Mouse (Mus musculus) stomach, postnatal 0 days (tissue): ENCODE measurements at regions not wholly inside any gene's neighbourhood (a gene's known extent, or its start where the extent isn't known, plus 50 kb on each side); places are given as distances from the start of the nearest gene placed in this dataset.

Experiments
- ATAC-seq: fragments of 200-750 bp; cut with Nextera tagmentation; 2 replicates; pipeline ENCODE4 v1.8.0; 2017; ENCODE audit not compliant: low FRiP score, low TSS enrichment
- DNase-seq: peaks from one replicate; pipeline ENCODE4 v3.0.0-alpha.2; 2016; ENCODE audit warnings: low spot score
- H3K27ac ChIP-seq: fragments of 300-500 bp; sonication (generic); replicated peaks from 2 replicates; pipeline ENCODE4 v1.5.1; 2014; ENCODE audit warnings: mild to moderate bottlenecking, control low read depth
- H3K27me3 ChIP-seq: fragments of 300-500 bp; sonication (generic); 2 replicates; pipeline ENCODE4 v1.6.1; 2014; ENCODE audit warnings: low read length; ENCODE audit not compliant: control insufficient read depth, insufficient read depth
- H3K36me3 ChIP-seq: fragments of 300-500 bp; sonication (generic); 2 replicates; pipeline ENCODE4 v1.6.1; 2014; ENCODE audit warnings: low read length, mixed read lengths; ENCODE audit not compliant: control insufficient read depth, insufficient read depth
- H3K4me1 ChIP-seq: fragments of 300-500 bp; sonication (generic); replicated peaks from 2 replicates; pipeline ENCODE4 v1.6.1; 2014; ENCODE audit warnings: antibody characterized with exemption; ENCODE audit not compliant: control insufficient read depth, insufficient read depth
- H3K4me2 ChIP-seq: fragments of 300-500 bp; sonication (generic); replicated peaks from 2 replicates; pipeline ENCODE4 v1.6.1; 2014; ENCODE audit warnings: low read depth, mild to moderate bottlenecking, control low read depth, moderate library complexity
- H3K4me3 ChIP-seq: fragments of 300-500 bp; sonication (generic); 2 replicates; pipeline ENCODE4 v1.5.1; 2014; ENCODE audit warnings: low read depth, low read length, control low read depth
- H3K9ac ChIP-seq: fragments of 300-500 bp; sonication (generic); 2 replicates; pipeline ENCODE4 v1.6.1; 2014; ENCODE audit warnings: mild to moderate bottlenecking, low read length, control low read depth, mixed read lengths
- H3K9me3 ChIP-seq: fragments of 300-500 bp; sonication (generic); 2 replicates; pipeline ENCODE4 v1.6.1; 2016; ENCODE audit warnings: low read length; ENCODE audit not compliant: control insufficient read depth
- CTCF ChIP-seq: IDR thresholded peaks from 2 replicates; pipeline ENCODE4 v1.5.1; 2016; ENCODE audit warnings: antibody characterized with exemption, low read depth, mild to moderate bottlenecking, moderate library complexity
- EP300 ChIP-seq: optimal IDR thresholded peaks from 2 replicates; pipeline ENCODE3; 2016; ENCODE audit warnings: antibody characterized with exemption
- WGBS: fragments of 180-500 bp; shearing (Covaris S2); extraction: QIAGEN DNeasy Blood & Tissue Kit; methylation state at CpG from one replicate; pipeline ENCODE4 v1.1.7; 2014; 5-methylcytosine and 5-hydroxymethylcytosine counted together

DNA sequence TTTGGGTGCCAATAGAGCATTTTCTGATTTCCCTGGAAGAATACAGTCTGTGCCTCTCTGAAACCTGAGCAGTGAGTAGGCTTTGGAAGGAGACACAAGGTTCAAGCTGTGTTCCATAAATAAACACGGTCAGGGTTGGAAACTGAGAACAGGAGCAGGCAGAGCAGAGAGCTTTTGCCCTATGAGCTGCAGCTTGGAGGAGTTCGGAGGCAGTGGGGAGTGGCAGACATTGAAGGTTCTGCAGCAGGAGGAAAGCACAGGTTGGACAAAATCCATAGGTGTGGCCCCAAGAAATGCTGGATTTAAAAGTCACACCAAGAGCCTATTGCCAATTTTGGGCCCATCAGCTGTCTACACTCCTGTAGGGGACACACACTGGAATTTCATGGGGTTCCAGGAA lies 59.0 kb upstream of the Cd93 start:
- 56% methylated on average over 2 of the region's 2 CpGs for WGBS

DNA sequence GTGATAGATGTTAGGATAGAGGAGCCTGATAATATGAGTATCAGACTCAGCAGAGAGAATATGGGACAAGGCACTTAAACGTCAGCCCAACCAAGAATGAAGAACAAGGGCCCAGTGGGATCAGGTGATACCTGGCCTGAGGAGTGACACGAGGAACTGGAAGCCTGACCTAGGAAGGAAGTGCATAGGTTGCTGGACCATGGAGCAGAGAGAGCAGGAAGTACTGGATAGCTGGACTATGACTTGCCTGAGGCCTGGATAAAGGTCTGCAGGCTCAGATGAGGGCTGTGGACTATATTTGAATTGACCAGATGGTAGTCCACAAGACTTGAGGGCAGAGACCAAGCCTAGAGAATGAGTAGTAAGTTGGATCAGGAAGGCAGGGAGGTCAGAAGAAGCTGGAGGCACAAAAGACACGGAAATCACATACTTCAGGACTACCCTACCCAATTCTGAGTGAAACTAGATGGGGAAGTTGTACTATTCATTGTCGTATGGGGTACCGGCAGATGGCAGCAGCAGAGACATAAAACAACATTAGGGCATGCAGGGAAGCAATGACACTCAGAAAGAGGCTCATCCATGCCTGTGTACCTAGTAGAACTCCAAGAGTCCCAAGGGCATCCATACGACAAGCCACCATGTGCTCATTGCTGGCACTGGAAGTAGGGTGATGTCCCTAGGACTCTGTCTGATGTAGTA lies 57.0 kb upstream of the Cd93 start:
- DNase-seq (no peak), ATAC-seq (no peak)
- no peak for TF ChIP-seq EP300
- TF ChIP-seq CTCF = no peak
- Histone ChIP-seq H3K27me3 (no peaks in the 10 kb centered on the region), H3K9ac (no peak overlapping the region), H3K4me2 (no peak overlapping the region), H3K27ac (no peak overlapping the region), H3K9me3 (no peaks in the 10 kb centered on the region), H3K4me1 (no peaks in the 10 kb centered on the region; the same call in 1 of the 2 replicates), H3K4me3 (no peak overlapping the region), H3K36me3 (no peaks in the 10 kb centered on the region)
- 81% methylated on average over 6 of the region's 6 CpGs for WGBS

More for the DNA sequence above, 59.0 kb upstream of the Cd93 start:
- H3K27me3 ChIP-seq = no peaks in the 10 kb centered on the region
- no peaks in the 10 kb centered on the region for H3K4me1 ChIP-seq
- H3K9ac ChIP-seq = no peak overlapping the region
- no peaks in the 10 kb centered on the region for H3K36me3 ChIP-seq
- ATAC-seq (no peak), DNase-seq (no peak)
- no peaks in the 10 kb centered on the region for H3K9me3 ChIP-seq
- no peak for TF ChIP-seq CTCF
- TF ChIP-seq EP300 = no peak
- H3K4me2 ChIP-seq = no peak overlapping the region
- H3K4me3 ChIP-seq = no peak overlapping the region
- H3K27ac ChIP-seq = no peak overlapping the region

DNA sequence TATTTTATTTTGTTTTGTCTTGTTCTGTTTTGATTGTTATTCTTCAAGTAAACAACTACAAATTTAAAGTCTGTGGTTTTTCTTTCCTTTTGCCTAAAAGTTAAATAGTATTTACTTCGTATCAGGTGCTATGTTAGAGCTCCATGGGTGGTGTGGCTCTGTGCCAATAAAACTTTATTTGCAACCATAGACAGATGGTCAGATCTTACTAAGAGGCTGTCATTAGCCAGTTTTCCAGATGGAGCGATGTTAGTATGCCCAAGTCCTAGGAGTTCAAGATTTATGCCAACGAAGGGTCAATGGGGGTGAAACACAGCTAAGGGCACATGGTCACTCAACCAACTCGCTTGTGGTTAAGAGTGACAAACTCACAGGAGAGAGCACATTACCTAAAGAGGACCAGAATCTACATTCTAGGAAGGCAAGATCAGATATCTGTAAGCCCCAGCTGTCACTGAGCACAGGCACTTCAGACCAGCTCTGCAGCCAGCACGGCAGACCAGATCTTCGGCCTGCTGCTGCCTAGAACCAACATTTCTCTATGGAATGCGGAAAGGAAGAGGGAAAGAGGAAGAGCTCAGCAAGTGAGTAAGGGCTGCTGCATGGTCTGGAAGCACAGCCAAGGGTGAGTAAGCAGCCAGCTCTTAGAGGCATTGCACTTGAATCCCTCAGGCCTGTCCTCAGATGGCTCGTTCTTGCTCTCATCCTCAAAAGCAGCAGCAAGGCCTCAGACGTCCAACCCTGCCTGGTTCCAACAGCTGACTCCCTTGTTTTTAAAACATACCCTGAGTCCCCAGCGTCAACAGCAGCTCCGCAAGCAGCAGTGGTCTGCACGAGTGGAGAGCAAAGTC lies 54.3 kb upstream of the Cd93 start:
- Histone ChIP-seq H3K4me1 (no peaks in the 10 kb centered on the region; the same call in 1 of the 2 replicates), H3K4me2 (no peak overlapping the region), H3K9me3 (no peaks in the 10 kb centered on the region), H3K4me3 (no peak overlapping the region), H3K27me3 (no peaks in the 10 kb centered on the region), H3K36me3 (no peaks in the 10 kb centered on the region), H3K9ac (no peak overlapping the region), H3K27ac (no peak overlapping the region)
- WGBS = 70% methylated on average over 12 of the region's 12 CpGs
- DNase-seq = no peak
- TF ChIP-seq EP300 = no peak
- ATAC-seq = no peak

DNA sequence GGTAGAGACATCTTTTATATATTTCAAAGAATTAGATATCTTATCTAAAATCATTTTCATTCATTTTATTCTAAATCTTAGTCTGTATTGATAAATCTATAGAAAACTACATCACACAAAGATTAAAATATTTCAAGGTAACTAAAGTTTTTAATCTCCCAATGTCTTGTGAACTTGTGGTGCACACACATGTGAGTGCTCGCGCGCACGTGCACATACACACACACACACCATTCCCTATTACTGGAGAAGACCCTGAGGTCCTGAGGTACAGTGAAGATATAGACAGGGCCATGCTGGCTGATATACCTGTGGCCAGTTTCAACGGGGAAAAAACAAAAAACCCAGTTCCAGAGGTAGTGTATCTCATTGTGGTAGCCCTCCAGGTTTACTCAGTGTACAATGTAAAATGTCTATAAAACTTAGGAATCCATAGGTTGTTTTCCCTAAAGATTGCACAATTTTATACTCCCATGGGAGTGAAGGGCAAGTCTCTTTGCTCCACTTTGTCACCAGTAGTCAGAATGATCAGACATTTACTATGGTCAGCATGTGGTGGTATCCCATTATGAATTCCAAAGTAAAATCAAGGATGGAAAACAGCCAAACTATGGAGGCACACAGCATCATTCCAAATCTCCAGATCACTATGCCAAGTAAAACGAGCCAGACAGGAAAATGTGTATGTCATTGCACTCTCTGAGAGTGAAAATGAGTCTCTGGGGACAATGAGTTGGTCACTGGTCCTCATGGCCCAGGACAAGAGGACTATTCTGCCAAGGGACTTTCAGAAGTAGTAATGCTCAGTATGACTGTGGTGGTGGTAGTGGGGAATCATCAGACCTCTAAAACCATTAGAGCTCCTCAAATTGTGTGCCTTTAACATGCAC lies 53.0 kb upstream of the Cd93 start:
- no peak for TF ChIP-seq EP300
- no peak for TF ChIP-seq CTCF
- H3K4me1 ChIP-seq = no peaks in the 10 kb centered on the region; the same call in 1 of the 2 replicates
- ATAC-seq = no peak

DNA sequence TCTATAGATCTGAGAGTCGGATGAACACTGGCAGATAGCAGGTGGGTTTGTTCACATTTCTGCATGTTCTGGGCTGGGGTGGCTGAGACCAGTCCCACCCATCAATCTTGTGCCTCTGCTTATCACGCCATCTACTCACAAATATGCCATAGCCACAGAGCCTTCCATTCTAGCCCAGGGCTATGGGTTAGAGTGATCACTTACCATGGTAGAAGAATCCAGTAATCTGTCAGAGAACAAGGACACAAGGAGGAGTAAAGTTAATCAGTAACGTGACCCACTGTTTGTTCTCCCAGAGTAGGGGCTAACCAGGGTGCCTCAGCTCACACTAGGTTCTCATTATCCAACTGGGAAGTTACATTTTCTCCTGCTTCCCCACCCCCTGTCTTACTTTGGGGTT lies 52.1 kb upstream of the Cd93 start:
- WGBS = 49% methylated on average over 3 of the region's 3 CpGs
- ATAC-seq = no peak
- H3K4me3 ChIP-seq = no peak overlapping the region
- no peaks in the 10 kb centered on the region for H3K27me3 ChIP-seq
- no peak overlapping the region for H3K9ac ChIP-seq
- H3K4me1 ChIP-seq = no peaks in the 10 kb centered on the region; the same call in 1 of the 2 replicates
- H3K4me2 ChIP-seq = no peak overlapping the region
- H3K27ac ChIP-seq = no peak overlapping the region
- TF ChIP-seq CTCF = no peak
- TF ChIP-seq EP300 = no peak
- no peak for DNase-seq
- H3K36me3 ChIP-seq = no peaks in the 10 kb centered on the region
- H3K9me3 ChIP-seq = no peaks in the 10 kb centered on the region

More for the DNA sequence above, 53.0 kb upstream of the Cd93 start:
- no peaks in the 10 kb centered on the region for H3K27me3 ChIP-seq
- no peaks in the 10 kb centered on the region for H3K9me3 ChIP-seq
- no peak overlapping the region for H3K4me2 ChIP-seq
- no peak overlapping the region for H3K27ac ChIP-seq
- no peak overlapping the region for H3K9ac ChIP-seq
- no peak for DNase-seq
- no peak overlapping the region for H3K4me3 ChIP-seq
- no peaks in the 10 kb centered on the region for H3K36me3 ChIP-seq
- 88% methylated on average over 6 of the region's 6 CpGs for WGBS
